Mouse (Mus musculus) thymus, postnatal 4 days (tissue): ENCODE results near the gene Tln2.
"Not testable (repeated sequence)": the region's sequence is repeated elsewhere in the genome, so short reads cannot be mapped to it uniquely, and the experiment has no call there.

Source experiments
- DNase-seq: peaks from one replicate; pipeline ENCODE4 v3.0.0; 2021

The Tln2 gene

DNA sequence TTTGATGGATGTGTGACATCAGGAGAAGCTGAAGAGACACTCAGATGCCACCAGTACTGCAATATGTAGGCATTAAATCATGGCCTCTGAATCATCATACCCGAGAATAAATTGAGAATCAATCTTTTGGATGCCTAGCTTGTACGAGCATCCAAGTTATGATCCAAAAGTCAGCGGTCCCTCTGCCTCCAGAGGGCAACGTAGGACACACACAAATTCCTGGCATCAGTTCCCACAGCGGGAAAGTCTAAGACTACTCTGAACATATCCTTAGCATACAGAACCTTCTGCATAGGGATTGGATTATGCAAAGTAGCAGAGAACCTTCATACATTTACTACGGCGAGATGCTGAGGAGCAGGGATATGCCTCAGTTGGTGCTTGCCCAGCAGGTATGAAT, 210.5 kb downstream of the Tln2 start:
- DNase-seq: no peak

DNA sequence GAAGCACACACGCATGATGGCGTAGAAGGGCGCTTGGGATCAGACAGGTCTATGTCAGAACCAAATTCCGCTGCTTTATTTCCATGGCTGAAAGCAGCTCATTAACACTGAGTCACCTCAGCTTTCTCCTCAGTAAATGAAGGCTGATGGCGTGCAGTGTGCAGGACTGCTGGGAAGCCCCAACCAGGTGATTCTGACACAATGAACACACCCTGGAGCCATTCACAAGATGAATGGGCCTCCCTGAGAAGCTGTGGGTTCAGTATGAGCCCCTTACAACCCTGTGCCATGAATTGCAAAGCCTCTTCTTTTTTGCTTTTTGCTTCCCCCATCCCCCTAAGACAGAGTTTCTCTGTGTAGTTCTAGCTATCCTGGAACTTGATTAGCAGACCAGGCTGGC, 212.3 kb downstream of the Tln2 start:
- no peak for DNase-seq

DNA sequence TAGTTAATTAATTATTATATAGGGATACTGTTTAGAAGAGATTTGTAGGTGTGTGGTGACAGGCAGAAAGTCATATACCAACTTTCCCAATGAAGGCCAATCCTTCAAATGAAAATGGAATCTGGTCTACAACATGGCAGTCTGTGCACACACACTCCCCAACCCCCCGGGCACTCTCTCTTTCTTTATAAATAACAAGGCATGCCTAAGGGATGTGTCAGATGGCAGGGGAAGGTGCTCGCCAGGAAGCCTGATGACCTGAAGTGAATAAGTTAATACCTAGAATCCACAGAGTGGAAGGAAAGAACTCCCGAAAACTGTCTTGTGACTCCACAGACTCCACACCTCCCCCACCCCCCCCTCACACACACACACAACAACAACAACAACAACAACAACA, 228.2 kb downstream of the Tln2 start:
- DNase-seq: no peak

DNA sequence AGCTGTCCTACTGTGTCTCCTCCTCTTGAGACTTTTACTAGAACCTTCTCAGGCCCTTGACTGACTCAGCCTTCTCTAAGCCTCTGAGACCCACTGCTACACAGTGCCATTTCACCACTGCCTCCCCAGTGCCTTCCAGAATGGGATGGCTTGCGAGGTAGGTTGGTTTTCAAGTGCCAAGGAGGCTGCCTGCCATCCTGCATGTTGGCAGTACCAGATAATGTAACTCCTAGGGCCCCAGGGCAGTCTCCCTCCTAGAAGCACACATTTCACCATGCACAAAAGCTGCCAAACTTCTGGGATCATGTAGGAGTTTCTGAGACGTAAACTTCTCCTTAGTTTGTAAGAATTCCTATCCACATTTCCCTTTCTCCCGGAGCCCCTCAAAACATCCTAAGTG, 231.1 kb downstream of the Tln2 start:
- DNase-seq: no peak

DNA sequence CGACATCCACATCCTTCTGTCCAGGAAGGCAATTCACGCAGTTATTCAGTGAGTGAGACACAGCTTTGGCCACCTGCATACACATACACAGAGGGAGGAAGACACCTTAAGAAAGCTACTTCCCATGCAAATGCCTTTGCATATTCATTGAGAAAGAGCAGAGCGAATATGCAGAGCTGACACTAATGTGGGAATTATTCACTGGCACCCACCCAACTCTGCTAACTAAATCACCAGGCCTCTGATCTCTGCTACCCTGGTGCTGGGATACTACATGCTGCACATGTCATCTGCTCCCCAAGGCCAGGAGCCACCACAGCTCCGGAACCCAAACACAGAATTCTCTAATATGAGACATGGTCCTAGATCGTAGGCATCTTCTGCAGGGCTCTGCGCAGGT, 237.6 kb downstream of the Tln2 start:
- no peak for DNase-seq

DNA sequence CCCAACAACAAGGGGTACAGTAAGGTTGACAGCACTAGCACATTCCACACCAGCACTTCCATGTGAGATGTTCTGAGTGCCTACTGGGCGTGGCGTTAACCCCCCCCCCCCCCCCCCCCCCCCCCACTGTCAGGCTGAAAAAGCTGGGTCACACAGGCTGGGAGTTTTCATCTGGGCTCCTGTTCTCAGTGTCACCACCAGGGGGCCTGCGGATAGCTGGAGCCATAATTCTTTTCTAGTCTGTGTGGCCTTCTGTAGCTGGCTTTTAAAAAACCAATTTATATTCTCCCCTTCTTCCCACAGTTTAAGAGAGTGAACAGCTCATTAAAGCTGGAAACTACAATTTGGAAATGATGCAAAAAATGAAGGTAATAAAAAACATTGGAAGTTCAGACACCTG, 244.1 kb downstream of the Tln2 start:
- DNase-seq: peak; percentile 76

DNA sequence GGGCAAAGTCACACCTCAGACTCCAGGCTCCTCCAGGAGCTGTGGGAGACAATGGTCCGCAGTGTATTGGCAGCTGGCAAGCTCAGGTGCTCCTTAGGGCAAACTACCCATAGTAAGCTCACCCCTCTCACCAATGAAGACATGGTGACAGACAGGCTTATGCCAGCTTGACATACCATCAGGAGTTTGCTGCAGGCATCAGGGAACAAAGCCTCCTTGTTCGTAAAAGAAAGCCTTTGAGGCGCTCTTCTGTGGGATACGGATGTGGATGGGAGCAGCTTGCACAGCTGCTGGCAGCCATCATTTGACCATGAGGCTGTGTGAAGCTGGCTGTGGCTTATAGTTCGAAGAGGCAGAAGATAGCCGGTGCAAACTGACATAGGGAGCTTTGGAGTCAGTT, 254.5 kb downstream of the Tln2 start:
- DNase-seq: no peak

DNA sequence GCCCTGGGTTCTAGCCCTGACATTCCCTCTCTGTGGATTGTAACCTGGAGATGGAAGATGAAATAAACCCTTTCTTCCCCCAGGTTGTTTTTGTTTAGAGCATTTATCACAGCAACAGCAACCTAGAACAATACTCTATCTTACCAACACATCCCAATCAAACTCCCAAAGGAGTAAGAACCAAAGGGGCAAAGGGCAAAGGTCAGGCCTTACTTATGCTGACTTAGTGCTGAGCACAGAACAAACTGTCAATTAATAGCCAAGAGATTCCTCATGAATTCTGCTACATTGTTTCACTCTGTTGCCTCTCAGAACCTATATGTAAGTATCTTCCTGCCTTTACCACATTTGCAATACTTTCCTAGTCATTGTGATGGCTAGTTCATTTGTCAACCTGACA, 255.5 kb downstream of the Tln2 start:
- no peak for DNase-seq

DNA sequence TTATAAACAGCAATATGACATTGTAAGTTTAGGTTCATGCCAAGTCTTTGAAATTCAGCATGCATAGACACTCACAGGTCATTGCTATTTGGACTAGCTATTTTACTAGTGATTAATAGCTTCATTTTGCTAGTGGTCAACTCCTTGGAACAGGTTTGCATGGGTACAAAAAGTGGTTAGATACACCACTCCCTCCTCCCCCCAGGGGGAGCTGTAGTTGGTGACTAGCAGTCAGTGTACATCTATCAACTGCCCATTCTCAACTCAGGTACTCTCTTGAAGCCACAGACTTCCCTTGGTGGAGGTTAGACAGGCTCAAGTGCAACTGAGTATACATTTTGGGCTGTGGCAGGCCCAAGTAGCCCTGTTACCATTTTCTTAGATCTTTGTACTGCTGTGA, 256.5 kb downstream of the Tln2 start:
- DNase-seq: no peak

DNA sequence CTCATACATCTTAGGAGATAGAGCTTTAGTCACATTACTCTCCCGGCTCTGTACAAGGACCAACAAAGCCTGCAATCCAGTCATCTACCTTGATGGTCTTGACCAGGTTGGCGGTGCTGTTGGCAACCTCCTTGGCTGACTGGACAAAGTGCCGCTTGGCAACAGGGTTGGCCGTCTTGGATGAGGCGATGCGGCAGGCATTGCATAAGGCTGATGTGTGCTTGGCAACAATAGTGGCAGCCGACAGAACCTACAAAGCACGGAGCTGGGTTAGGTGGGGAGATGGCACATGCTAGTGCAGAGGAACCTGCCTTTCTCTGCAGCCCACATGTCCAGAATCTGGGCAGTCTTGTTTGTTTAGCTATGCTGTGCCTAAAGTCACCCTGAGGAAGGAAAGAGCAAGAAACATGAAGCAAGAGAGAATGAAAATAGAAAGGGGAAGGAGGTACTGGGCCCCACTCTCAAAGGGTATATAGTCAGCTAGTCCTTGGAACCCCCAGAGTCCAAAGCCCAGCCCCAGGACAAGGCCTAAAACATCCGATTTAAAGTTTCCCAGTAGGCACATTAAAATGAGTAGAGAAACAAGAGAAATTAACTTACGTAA, 257.0 kb downstream of the Tln2 start:
- no peak for DNase-seq

DNA sequence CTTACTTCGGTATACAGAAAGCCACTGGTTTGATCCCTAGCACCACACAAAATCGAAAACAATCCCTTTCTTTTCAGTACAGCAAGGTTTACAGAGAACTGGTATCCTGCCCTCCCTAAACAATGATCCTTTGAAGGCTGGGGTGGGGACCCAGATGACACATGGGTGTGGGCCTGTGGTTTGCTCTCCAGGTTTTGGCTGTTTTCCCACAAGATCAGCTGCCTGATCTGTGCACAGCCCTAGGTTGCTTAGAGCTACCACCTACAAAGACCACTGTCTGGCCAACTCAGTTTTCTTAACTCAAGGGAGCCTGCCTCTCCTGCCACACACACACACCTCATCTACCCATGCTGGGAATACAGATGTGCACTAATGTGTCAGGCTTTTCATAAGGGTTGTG, 257.9 kb downstream of the Tln2 start:
- DNase-seq: no peak

DNA sequence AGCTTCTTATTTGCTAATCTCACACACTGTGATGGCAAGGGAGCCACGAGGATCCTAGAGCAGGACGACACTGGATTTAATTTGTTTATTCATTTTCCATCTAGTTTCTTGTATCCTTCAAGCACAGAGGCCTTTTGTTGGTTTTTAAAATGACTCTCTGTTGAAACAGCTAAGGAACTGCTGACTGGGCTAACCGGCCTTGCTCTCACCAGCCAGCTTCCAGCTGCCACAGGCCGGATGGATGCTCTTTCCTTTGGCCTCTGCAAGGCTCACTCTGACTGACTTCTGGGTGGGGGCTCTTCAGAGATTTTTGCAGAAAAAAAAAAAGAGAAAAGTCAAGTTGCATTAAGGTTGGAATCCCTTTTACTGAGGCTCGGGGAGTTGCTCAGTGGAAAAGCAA, 258.7 kb downstream of the Tln2 start:
- no peak for DNase-seq

DNA sequence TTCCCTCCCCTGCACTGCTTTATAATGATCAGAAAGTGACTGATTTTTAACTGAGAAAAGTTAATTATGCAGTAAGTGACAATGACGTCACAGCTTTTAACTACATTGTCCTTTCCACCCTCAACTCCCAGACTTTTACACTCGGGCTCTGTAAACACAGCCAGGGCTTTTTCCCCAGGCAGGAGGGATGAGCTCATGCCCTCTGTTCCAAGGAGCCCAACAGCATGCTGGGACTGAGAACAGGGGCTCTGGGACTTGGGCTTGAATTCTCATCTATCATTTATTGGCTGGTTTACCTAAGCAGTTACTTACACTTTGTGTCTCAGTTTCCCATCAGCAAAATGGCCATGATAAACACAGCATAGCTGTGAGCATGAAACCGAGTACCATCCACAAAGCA, 259.2 kb downstream of the Tln2 start:
- no peak for DNase-seq

DNA sequence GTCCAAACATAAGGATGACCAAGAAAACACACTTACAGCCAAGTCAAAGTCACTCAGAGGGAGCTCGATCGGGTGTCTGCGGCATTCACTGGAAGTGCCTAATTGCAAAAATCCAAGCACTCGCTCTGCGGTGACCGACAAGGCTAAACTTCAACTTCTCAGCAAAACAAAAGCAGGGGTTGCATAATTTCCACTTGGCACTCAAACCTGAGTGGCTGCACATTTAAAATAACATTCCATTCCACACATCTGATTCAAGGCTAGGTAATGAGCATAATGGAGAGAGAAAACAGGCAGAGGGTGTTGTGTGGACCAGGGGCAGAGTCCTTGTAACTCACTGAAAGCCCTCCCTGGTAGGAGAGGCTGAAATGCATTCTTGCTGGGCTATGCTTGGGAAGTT, 260.3 kb downstream of the Tln2 start:
- DNase-seq: no peak

DNA sequence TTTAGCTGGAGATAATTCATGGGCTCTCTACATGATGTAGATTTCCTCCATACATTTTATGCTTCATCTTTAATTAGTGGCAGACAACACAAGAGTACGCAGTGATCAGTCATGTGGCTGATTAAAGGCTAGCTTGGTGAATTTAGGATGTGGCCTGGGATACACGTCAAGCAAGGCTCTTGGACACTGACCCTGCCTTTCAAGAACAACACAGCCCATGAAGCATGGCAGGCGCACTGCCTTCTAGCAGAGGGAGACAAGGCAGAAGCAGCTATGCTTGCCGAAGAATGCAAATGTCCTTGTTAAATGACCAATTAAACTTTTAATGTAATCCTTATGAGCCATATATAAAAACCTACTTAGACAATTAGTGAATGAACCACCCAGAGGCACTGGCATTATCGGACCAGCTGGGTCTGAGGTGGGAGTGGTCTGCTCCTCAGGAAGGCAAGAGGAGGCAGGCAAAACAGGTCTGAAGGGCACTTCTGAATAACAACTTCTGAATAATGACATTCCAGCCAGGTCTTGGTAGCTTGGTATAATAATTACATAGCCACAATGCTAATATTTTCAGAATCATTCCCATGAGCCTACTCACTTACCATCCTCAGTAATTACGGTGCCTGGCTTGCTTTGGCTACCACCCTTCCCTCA, 262.1 kb downstream of the Tln2 start:
- no peak for DNase-seq

DNA sequence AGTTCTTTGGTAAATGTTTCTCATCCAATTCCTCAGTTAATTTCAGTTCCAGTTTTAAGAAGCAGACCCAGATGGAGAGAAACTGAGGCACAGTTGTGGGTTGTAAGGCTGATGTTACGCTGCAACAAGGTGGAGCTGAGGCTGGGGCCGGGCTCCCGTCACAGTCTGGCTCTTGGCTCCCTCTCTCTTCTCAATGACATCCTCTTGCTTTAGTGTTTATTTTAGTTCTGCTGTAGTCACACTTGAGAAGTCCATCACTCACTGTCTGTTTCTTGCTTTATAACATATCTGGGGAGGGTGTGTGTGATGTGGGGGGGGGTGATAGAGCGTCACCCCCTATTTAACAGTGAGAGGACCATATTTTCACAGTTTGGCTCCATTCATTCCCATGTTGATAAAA, 272.0 kb downstream of the Tln2 start:
- DNase-seq: no peak

DNA sequence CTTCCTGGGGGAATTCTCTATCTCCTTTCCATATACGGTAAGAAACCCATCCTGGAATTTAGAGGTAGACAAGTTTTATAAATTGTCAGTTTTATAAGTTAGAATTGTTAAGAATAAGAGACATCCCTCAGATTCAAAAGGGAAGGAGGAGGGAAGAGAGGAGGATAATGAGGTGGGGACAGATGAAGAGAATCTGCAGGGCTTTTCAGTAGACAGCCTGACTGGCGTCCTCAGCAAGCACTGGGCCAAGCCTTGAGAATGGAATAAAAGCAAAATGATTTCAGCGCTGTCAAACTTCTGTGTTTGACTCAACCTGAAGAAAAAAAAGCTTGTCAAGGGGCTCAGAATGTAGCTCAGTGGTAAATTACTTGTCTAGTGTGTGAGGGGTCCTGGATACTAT, 272.7 kb downstream of the Tln2 start:
- no peak for DNase-seq

DNA sequence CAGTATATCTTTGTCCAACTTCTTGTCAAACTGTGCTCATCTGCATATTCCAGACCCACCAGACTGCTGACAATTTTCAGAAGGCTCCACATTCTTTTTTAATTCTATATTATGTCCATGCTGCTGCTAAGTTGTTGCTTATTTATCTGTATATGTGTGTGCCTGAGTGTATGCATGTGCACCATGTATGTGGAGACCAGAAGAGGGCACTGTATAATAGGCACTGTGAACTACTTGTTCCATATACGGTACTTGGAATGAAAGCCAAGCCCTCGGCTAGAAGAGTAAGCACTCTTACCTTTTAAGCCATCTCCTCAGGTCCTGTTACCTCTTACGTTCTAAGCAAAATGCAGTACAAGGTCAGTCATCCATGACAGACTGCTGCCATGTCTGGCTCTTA, 274.0 kb downstream of the Tln2 start:
- DNase-seq: no peak

DNA sequence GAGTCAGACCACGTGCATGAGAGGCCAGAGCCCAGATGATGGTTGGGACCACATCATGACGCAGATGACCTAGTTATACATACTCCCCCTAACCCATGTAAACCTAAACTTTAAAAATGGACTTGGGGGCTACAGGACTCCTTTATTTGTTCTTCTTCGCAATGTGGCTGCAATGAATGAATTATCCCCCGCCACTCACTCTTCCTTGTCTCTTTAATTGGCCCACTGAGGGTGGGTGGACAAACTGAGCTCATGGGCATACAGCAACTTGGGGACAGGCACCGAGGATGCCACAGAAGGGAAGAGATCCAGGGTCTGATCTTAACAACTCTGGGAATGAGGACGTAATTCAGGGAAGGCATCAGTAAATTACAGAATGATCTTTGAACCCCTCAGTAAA, 277.7 kb downstream of the Tln2 start:
- no peak for DNase-seq

DNA sequence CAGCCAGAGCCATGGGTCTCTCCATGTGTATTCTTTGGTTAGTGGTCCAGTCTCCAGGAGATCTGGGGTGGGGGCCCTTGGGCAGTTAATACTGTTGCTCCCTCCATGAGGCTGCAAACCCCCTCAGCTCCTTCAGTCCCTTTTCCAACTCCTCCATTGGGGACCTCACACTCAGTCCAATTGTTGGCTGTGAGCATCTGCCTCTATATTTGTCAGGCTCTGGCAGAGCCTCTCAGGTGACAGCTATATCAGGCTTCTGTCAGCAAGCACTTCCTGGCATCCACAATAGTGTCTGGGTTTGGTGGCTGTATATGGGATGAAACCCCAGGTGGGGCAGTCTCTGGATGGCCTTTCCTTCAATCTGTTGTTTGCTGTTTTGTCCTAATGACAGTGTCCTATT, 279.2 kb downstream of the Tln2 start:
- not testable (repeated sequence) for DNase-seq

DNA sequence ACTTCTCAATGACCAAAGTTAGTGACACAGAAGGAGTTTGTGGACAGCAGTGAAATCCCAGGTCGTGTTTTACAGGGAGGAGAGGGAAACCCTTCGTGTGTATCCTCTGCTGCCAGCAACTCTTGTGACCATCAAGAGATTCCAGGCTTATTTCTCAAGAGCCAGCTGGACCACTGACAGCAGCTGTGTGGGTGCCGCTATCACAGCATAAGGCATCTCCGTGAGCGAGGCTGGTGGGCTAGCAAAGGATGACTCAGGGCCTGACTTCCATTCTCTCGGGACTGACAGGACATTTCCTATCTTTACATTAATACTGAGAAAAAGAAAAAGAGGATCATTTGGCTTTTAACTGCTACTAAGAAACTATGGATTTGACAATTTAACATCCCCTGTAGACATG, 283.1 kb downstream of the Tln2 start:
- DNase-seq: no peak

DNA sequence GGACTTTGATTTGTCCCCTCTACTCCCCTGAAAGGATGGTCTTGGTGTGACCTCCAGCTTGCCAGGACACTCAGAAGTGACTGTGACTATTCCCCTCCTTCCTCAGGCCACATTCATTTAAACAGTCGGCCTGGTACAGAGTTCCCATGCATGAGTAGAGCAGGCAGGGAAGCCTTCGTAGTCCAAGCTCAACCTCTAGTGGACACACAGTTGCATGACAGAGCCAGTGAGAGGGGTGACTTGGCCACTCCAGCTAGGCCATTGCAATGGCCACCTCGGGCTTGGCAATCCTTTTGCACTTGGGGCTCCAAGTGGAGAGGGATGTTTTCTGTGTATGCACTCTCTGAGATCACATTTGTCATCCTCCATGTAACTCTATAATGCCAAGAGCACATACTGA, 285.2 kb downstream of the Tln2 start:
- no peak for DNase-seq

DNA sequence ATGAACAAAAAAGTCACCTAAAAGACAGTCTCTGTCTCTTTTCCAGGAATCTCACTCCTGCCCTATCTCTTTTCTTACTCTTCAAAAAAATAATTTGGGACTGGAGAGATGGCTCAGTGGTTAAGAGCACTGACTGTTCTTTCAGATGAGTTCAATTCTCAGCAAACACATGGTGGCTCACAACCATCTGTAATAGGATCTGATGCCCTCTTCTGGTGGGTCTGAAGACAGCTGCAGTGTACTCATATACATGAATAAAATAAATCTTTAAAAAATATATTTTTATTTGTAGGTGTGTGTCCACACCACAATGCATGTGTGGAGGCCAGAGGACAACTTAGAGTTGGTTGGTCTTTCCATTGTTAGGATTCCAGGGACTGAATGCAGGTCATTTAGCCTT, 286.1 kb downstream of the Tln2 start:
- no peak for DNase-seq

DNA sequence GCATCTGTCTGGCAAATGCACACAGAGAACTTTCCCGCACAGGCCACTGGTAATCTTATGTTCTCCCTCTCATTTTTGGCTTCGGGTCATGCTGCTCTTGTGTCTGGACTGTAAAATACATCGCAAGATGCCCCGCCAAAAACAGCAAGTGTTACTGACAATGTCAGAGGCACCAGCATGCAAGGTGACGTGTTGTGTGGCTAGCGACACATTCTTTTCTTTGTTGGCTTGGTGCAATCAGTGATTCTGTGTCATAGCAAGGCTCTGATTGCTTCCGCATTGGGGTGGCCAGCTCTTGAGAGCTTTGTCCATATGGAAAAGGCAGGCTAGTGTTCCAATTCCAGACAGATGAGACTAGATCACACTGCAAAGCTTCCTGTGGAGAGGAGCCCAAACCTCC, 288.8 kb downstream of the Tln2 start:
- no peak for DNase-seq

DNA sequence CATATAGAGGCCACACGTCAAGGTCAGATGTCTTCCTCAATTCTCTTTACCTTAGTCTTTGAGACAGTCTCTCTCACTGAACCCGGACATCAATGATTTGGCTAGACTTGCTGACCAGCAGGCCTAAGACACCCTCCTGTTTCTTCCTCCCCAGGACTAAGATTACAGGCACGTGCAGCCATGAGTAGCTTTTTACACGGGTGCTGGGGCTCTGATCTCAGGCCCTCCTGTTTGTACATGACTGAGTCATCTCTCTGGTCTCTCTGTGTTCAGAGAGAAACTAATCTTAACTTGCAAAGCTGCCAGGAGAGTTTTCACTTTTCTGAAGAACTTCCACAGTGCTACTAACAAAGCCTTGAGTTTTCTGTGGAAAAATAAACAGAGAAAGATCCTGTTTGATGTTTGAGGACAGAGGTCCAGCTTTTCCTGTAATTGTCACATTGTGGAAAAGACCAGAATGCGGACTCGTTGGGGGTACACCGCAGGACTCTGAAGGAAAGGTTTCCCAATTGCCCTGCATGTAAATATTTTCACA, 289.4 kb downstream of the Tln2 start:
- DNase-seq: no peak
